Mouse (Mus musculus): ENCODE data around the gene Trpc5os.

Gene Trpc5os

GRCm38 (mm10) chrX:144456281-144456680 lies at the start of gene Trpc5os:
Gene Trpc5os (plus strand): TSS chrX:144456581.
- no peak for DNase-seq (ENCODE audit: low spot score in 2 of 2)

- DNase-seq (ENCODE audit: low spot score in 2 of 2), result no peak
Observed at GRCm38 (mm10) chrX:144408036-144408435, 48.3 kb upstream of the Trpc5os start.

- DNase-seq (ENCODE audit: low spot score in 2 of 2), result no peak
Observed at GRCm38 (mm10) chrX:144420259-144420658, 36.1 kb upstream of the Trpc5os start.

- no peak for DNase-seq (ENCODE audit: low spot score in 2 of 2)
Observed at GRCm38 (mm10) chrX:144421091-144421490, 35.3 kb upstream of the Trpc5os start.

- no peak for DNase-seq (ENCODE audit: low spot score in 2 of 2)
Observed at GRCm38 (mm10) chrX:144423848-144424247, 32.5 kb upstream of the Trpc5os start.

GRCm38 (mm10) chrX:144464416-144464815 lies 8.0 kb downstream of the Trpc5os start:
- peak; percentile 6 to 12 for DNase-seq (ENCODE audit: low spot score in 2 of 2)

- no peak for DNase-seq (ENCODE audit: low spot score in 2 of 2)
Observed at GRCm38 (mm10) chrX:144491394-144491793, 35.0 kb downstream of the Trpc5os start.

GRCm38 (mm10) chrX:144523239-144523638 lies 66.9 kb downstream of the Trpc5os start:
- DNase-seq (ENCODE audit: low spot score in 2 of 2), result no peak

- no peak for DNase-seq (ENCODE audit: low spot score in 2 of 2)
Observed at GRCm38 (mm10) chrX:144526042-144526441, 69.7 kb downstream of the Trpc5os start.
